Mouse (Mus musculus) lung, adult 2 months (tissue): ENCODE measurements around the gene Gm20388.

Experiments
- CTCF ChIP-seq: fragments of 200-500 bp; IDR thresholded peaks from 2 replicates; pipeline ENCODE4 v1.5.1; 2011; ENCODE audit warnings: mild to moderate bottlenecking, low read length, control low read depth; ENCODE audit not compliant: insufficient read depth
- POLR2A ChIP-seq: fragments of 200-500 bp; IDR thresholded peaks from 2 replicates; pipeline ENCODE4 v1.6.1; 2011; ENCODE audit warnings: low read depth, mild to moderate bottlenecking, control low read depth, low read length, borderline replicate concordance; ENCODE audit errors: extremely low read depth

GRCm38 (mm10) chr8:121649423-121649822, 1738.8 kb downstream of the Gm20388 start:
- no peak for TF ChIP-seq POLR2A
- no peak for TF ChIP-seq CTCF
